Mouse (Mus musculus) central nervous system, embryonic 18 days (tissue): ENCODE measurements around the gene Rfx7. TPM values are rescaled to one million over a fixed set of nuclear protein-coding genes. Genes with fewer than 3 reads are reported as not detected.

Experiments
- polyA plus RNA-seq: library from polyadenylated mRNA; depleted of rRNA; stranded (reverse); fragments of >200 nt; gene quantifications from 2 replicates; pipeline ENCODE4 v1.2.3, GENCODE M21; 2012; rRNA removed

Rfx7 gene
- 23.3 and 23.8 TPM in 2 replicates for polyA plus RNA-seq

GRCm38 (mm10) chr9:72531996-72532380, at the start of gene Rfx7:
Rfx7 (plus strand) TSS chr9:72532240.

GRCm38 (mm10) chr9:72492194-72492565, 39.9 kb upstream of the Rfx7 start, which contains the start of gene Tex9:
Tex9 (minus strand) TSS chr9:72492212.

GRCm38 (mm10) chr9:72661895-72662661, 130.0 kb downstream of the Rfx7 start, which contains the start of gene Nedd4:
Nedd4 (plus strand) TSS chr9:72662346.

Other genes with a start within 250 kb of the Rfx7 start
- gene Mns1, start 94.2 kb upstream of the Rfx7 start, polyA plus RNA-seq, result 4.7 and 5.8 TPM in 2 replicates
- gene Tex9, start 40.0 kb upstream of the Rfx7 start, polyA plus RNA-seq, result 28.7 and 32.4 TPM in 2 replicates
- gene Nedd4, start 130.1 kb downstream of the Rfx7 start, polyA plus RNA-seq, result 363 and 379 TPM in 2 replicates